Mouse (Mus musculus) limb, embryonic 11.5 days (tissue): ENCODE measurements around the gene Efl1. TPM values are rescaled to one million over a fixed set of nuclear protein-coding genes. Genes with fewer than 3 reads are reported as not detected.

ENCODE experiments used
- ATAC-seq: fragments of 200-750 bp; cut with Nextera tagmentation; 2 replicates; pipeline ENCODE4 v1.8.0; 2017; ENCODE audit warnings: low read depth; ENCODE audit not compliant: insufficient number of reproducible peaks, low FRiP score, low TSS enrichment
- DNase-seq: peaks from one replicate; pipeline ENCODE4 v3.0.0-alpha.2; 2015; ENCODE audit warnings: low spot score
- H3K27ac ChIP-seq: fragments of 300-500 bp; sonication (generic); replicated peaks from 2 replicates; pipeline ENCODE4 v1.5.1; 2014; ENCODE audit warnings: low read depth, mild to moderate bottlenecking, low read length
- H3K27me3 ChIP-seq: fragments of 300-500 bp; sonication (generic); 2 replicates; pipeline ENCODE4 v1.6.1; 2014; ENCODE audit warnings: mild to moderate bottlenecking, low read length, mixed read lengths; ENCODE audit not compliant: control insufficient read depth, insufficient read depth
- H3K36me3 ChIP-seq: fragments of 300-500 bp; sonication (generic); 2 replicates; pipeline ENCODE4 v1.6.1; 2014; ENCODE audit warnings: mild to moderate bottlenecking, low read length, moderate library complexity, mixed read lengths; ENCODE audit not compliant: control insufficient read depth, insufficient read depth
- H3K4me1 ChIP-seq: fragments of 300-500 bp; sonication (generic); 2 replicates; pipeline ENCODE4 v1.6.1; 2014; ENCODE audit warnings: low read length, mixed read lengths; ENCODE audit not compliant: control insufficient read depth, insufficient read depth
- H3K4me2 ChIP-seq: fragments of 300-500 bp; sonication (generic); 2 replicates; pipeline ENCODE4 v1.6.1; 2014; ENCODE audit warnings: low read depth, mild to moderate bottlenecking, moderate library complexity; ENCODE audit not compliant: severe bottlenecking
- H3K4me3 ChIP-seq: fragments of 300-500 bp; sonication (generic); 2 replicates; pipeline ENCODE4 v1.5.1; 2014; ENCODE audit warnings: low read depth, low read length
- H3K9ac ChIP-seq: fragments of 300-500 bp; sonication (generic); 2 replicates; pipeline ENCODE4 v1.6.1; 2014; ENCODE audit warnings: mild to moderate bottlenecking, low read length
- H3K9me3 ChIP-seq: fragments of 300-500 bp; sonication (generic); 2 replicates; pipeline ENCODE4 v1.6.1; 2016; ENCODE audit warnings: low read length; ENCODE audit not compliant: control insufficient read depth
- WGBS: fragments of 180-500 bp; shearing (Covaris S2); extraction: QIAGEN DNeasy Blood & Tissue Kit; methylation state at CpG from one replicate; pipeline ENCODE4 v1.1.7; 2014; 5-methylcytosine and 5-hydroxymethylcytosine counted together
- polyA plus RNA-seq: library from polyadenylated mRNA; unstranded; fragments of >200 nt; fragmentation: Nextera tagmentation; extraction: Ambion mirVana; gene quantifications from 2 replicates; pipeline ENCODE4 v1.2.1, GENCODE M21; 2014

Efl1 gene
- 23.2 and 26.2 TPM in 2 replicates for polyA plus RNA-seq

DNA sequence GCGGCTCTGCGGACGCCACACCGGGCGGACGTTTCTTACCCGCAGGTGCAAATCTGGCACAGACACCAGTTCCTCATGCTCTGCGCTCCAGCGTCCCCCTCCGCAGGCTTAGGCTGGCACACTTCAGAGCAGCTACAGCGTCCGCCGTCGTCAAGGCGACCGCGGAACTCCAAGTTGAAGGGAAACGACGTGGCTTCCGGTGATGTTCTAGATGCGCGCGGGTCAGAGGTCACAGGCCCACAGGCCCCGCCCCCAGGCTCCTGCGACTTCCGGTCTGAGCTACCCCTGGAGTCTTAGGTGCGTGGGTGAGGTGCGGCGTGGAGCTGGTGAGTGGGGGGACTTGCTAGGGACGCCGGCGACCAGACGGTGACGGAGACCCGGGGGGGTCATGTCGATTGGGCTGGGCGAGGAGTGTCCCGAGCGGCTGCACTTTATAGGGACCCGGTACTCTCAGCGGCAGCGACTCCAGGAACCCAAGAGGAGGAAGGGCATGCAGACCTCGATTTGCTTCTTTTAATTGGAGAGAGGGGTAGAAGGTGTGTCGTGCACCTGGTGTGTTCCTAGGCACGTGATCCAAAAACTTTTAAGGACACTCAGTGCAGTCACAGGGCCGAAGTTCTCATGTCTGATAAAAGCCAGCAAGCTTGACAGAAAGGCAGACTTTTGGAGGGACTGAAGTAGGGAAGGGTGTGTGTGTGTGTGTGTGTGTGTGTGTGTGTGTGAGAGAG, at the start of gene Efl1, which contains the start of gene Saxo2:
Gene Efl1, plus strand, starts transcription at position 262 of the 728 bp plus-strand sequence.
Gene Saxo2, minus strand, starts transcription at position 176 of the 728 bp plus-strand sequence.
- Histone ChIP-seq H3K4me1 (peaks cover 8% of the 10 kb centered on the region; the same call in 1 of the 2 replicates), H3K4me2 (peak within 1 kb of the TSS; percentile 74), H3K9me3 (no peaks in the 10 kb centered on the region), H3K36me3 (no peaks in the 10 kb centered on the region), H3K27ac (no peak within 1 kb of the TSS), H3K27me3 (no peaks in the 10 kb centered on the region), H3K4me3 (peak within 1 kb of the TSS; percentile 75), H3K9ac (peak within 1 kb of the TSS; percentile 65)
- under 1% methylated on average over 46 of the region's 46 CpGs for WGBS
- peak; percentile 95 for DNase-seq
- peak; percentile 98 for ATAC-seq

DNA sequence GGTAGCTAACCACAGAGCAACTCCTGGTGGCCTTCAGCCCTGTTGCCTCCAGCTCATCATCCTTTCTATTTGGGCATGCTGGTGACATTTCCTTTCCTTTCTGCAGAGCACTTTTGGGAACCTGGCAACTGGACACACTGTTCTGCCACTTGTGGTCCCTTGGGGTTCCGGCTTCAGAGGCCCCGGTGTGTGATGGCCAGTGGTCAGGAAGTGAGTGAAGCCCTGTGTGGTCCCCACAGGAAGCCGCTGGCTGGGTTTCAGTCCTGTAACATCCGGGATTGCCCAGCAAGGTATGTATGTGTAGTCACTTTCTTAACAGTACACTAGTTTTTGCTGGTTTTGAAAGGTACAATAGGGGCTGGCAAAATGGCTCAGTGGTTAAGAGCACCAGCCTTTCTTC, 46.4 kb upstream of the Efl1 start:
- no peak overlapping the region for H3K27ac ChIP-seq
- H3K9me3 ChIP-seq = no peaks in the 10 kb centered on the region
- no peaks in the 10 kb centered on the region for H3K27me3 ChIP-seq
- H3K4me1 ChIP-seq = no peaks in the 10 kb centered on the region
- DNase-seq (no peak), ATAC-seq (no peak)
- 84% methylated on average over 4 of the region's 4 CpGs for WGBS
- H3K36me3 ChIP-seq = no peaks in the 10 kb centered on the region
- no peak overlapping the region for H3K4me2 ChIP-seq
- H3K4me3 ChIP-seq = no peak overlapping the region
- H3K9ac ChIP-seq = no peak overlapping the region

GRCm38 (mm10) chr7:82605425-82605824, 43.0 kb upstream of the Efl1 start:
- H3K4me2 ChIP-seq = no peak overlapping the region
- H3K27me3 ChIP-seq = no peaks in the 10 kb centered on the region
- H3K4me3 ChIP-seq = no peak overlapping the region
- H3K9me3 ChIP-seq = no peaks in the 10 kb centered on the region
- H3K9ac ChIP-seq = no peak overlapping the region
- ATAC-seq (no peak), DNase-seq (no peak)
- 85% methylated on average over 6 of the region's 6 CpGs for WGBS
- H3K36me3 ChIP-seq = no peaks in the 10 kb centered on the region
- no peaks in the 10 kb centered on the region for H3K4me1 ChIP-seq
- no peak overlapping the region for H3K27ac ChIP-seq

GRCm38 (mm10) chr7:82609629-82610028, 38.8 kb upstream of the Efl1 start:
- no peaks in the 10 kb centered on the region for H3K27me3 ChIP-seq
- no peaks in the 10 kb centered on the region for H3K4me1 ChIP-seq
- H3K4me3 ChIP-seq = no peak overlapping the region
- H3K27ac ChIP-seq = no peak overlapping the region
- no peak for ATAC-seq
- no peaks in the 10 kb centered on the region for H3K36me3 ChIP-seq
- 68% methylated on average over 3 of the region's 3 CpGs for WGBS
- no peaks in the 10 kb centered on the region for H3K9me3 ChIP-seq
- no peak for DNase-seq
- no peak overlapping the region for H3K9ac ChIP-seq
- no peak overlapping the region for H3K4me2 ChIP-seq

- Histone ChIP-seq H3K27me3 (no peaks in the 10 kb centered on the region), H3K4me3 (no peak overlapping the region), H3K36me3 (no peaks in the 10 kb centered on the region), H3K4me1 (no peaks in the 10 kb centered on the region), H3K4me2 (no peak overlapping the region), H3K9me3 (no peaks in the 10 kb centered on the region), H3K27ac (no peak overlapping the region), H3K9ac (no peak overlapping the region)
- DNase-seq = peak; percentile 80
- ATAC-seq = no peak
- WGBS = 15% methylated on average over 7 of the region's 7 CpGs
These were observed 23.1 kb upstream of the Efl1 start for GRCm38 (mm10) chr7:82625342-82625741.

- H3K9me3 ChIP-seq = no peaks in the 10 kb centered on the region
- H3K9ac ChIP-seq = no peak overlapping the region
- H3K36me3 ChIP-seq = no peaks in the 10 kb centered on the region
- ATAC-seq (no peak), DNase-seq (no peak)
- WGBS = 89% methylated on average over 3 of the region's 3 CpGs
- H3K27me3 ChIP-seq = no peaks in the 10 kb centered on the region
- no peak overlapping the region for H3K4me3 ChIP-seq
- H3K27ac ChIP-seq = no peak overlapping the region
- H3K4me1 ChIP-seq = peaks cover 8% of the 10 kb centered on the region; the same call in 1 of the 2 replicates
- H3K4me2 ChIP-seq = no peak overlapping the region
These were observed 1.2 kb upstream of the Efl1 start for GRCm38 (mm10) chr7:82647183-82647582.

- no peak overlapping the region for H3K27ac ChIP-seq
- H3K4me3 ChIP-seq = peak overlapping the region; percentile 75
- ATAC-seq (no peak), DNase-seq (no peak)
- H3K36me3 ChIP-seq = no peaks in the 10 kb centered on the region
- no peaks in the 10 kb centered on the region for H3K9me3 ChIP-seq
- WGBS = 35% methylated on average over 4 of the region's 4 CpGs
- peak overlapping the region; percentile 65; the same call in 1 of the 2 replicates for H3K9ac ChIP-seq
- peak overlapping the region; percentile 74 for H3K4me2 ChIP-seq
- no peaks in the 10 kb centered on the region for H3K27me3 ChIP-seq
- H3K4me1 ChIP-seq = peaks cover 8% of the 10 kb centered on the region; the same call in 1 of the 2 replicates
These were observed 505 bp upstream of the Efl1 start for GRCm38 (mm10) chr7:82647909-82648308.

DNA sequence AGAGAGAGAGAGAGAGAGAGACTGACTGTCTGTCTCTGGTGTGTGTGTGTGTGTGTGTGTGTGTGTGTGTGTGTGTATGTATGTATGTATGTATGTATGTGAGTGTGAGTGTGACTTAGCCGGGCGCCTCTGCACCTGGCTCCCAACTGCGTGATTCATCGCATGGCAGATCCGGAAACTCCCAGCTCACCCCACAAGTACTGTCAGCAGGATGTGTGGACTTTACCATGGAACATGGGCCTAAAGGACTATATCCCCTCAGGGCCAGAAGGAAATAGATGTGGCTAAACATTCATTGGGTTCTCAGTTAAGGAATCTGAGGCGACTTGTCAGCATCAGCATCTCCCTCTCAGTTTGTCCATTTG, 649 bp downstream of the Efl1 start:
- H3K4me2 ChIP-seq = peak overlapping the region; percentile 74
- H3K27ac ChIP-seq = no peak overlapping the region
- DNase-seq (no peak), ATAC-seq (peak; percentile 50; the same call in 1 of the 2 replicates)
- peaks cover 8% of the 10 kb centered on the region; the same call in 1 of the 2 replicates for H3K4me1 ChIP-seq
- H3K4me3 ChIP-seq = peak overlapping the region; percentile 75
- WGBS = 18% methylated on average over 6 of the region's 6 CpGs
- H3K9ac ChIP-seq = peak overlapping the region; percentile 65
- no peaks in the 10 kb centered on the region for H3K9me3 ChIP-seq
- H3K36me3 ChIP-seq = no peaks in the 10 kb centered on the region
- H3K27me3 ChIP-seq = no peaks in the 10 kb centered on the region
